Mouse (Mus musculus) layer of hippocampus, postnatal 14 days (tissue): ENCODE results near the gene N4bp1. TPM values are rescaled to one million over a fixed set of nuclear protein-coding genes. Genes with fewer than 3 reads are reported as not detected.

Source experiments
- DNase-seq, 2 experiments: peaks; one replicate each; pipeline ENCODE4 v3.0.0; 2021 to 2022; ENCODE audit warnings: low spot score in 2 of 2, mixed read lengths in 1 of 2
- total RNA-seq, 2 experiments: library from RNA; stranded (reverse); gene quantifications; 2 replicates each; pipeline ENCODE4 v1.2.3; 2021

Gene N4bp1
- total RNA-seq, 2 experiments from 2014 or later = 24.8 to 27.5 TPM

DNA sequence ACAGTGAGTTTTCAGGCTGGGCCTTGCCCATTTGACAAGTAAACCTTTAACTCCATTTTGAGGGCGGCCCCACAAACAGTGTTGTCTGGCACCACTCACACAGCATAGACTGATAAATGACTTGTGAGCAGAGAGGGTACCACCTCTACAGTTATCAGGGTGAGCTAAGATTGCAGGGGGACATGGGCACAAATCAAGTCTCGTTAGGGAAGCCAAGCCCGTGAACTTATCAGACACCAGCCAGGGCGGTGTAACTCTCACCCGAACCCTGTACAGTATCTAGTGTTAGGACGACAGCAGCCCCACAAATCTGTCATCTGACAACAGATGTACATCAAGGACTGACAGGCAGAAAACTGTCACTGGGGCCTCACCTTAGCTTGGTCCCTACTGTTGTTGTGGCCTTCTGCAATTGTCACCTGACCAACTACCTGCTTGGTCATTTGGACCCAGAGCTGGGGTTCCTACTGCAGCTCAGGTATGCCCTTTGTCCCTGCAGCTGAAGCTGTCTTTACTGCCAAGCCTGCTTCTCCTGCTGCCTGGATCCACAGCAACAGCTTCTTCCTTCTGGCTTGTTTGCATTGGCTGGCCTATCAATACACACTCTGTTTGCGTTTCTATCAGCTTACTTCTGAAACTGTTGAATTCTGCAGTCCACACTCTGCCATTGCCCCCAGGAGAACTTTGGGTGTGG, 12.8 kb upstream of the N4bp1 start:
- no peak for DNase-seq

DNA sequence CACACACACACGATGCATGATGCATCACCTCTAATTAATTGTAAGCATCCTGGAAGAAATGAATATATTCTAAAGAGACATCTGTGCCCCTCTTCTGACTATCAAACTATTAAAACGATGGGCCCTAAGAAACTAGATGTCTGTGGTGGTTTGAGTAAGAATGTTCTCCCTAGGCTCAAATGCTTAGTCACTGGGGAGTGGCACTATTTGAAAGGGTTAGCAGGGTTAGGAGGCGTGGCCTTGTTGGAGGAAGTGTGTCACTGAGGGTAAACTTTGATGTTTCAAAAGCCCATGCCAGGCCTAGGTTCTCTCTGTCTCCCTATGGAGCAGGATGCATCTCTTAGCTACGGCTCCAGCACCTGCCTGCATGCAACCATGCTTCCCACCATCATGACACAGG, 10.3 kb upstream of the N4bp1 start:
- DNase-seq = no peak

DNA sequence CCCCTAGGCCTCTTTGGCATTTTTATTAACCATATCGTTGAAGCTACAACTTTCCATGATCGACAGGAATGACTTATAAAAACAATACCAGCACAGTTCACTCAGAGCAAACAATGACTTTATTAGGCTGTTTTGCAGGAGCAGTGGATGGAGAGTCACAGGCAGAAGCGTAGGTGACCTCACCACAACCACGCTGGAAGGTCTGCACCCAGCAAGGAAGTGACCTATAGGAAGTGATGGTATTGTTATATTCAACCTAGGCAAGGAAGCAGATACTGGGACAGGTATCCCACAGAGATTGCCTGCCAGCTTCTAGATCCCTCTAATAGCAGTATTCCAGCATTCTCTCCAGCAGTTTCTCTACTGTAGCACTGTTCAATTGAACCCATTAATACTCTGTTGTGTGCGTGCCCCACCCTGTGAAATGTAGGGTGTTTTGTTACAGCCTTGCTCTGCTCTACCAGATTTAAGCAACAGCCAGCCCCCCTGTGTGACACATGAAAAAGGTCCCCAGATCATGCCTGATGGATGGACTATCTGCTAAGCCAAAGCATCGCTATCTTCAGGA, 9.2 kb upstream of the N4bp1 start:
- DNase-seq = no peak

DNA sequence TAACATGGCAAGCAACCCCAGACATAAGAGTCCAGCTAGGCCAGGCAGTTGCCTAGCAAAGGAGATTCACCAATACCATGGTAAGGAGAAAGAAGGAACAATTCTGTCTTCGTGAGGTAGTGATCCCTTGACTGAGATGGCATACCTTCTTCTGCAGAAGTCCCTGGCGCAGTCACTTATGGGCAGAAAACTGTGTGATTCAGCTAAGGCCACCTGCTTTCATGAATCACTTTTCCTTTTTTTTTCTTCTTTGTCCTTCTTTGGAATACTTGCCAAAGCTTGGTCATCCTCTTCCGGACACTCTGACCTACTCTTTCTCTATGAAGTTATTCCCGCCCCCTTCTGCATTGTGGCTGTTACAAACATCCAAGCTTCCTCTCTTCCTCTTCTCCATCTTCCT, 8.5 kb upstream of the N4bp1 start:
- DNase-seq = no peak

DNA sequence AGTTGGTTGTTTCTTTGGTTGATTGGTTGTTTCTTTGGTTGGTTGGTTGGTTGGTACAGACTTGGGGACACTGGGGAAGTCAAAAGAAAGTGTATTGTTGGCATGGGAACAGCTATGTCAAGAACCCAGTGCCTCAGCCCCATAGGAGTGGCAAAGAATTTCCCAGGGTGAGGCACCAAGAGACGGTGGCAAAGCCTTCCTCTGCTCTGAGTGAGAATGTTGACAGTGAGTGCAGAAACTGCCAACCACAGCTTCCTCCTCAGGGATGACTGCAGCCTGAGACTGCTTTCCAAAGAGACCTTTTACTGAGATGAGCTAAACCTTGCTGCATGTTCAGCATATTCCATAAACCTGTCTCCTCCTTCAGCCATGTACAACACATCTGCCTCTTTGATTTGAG, 6.5 kb upstream of the N4bp1 start:
- no peak for DNase-seq

DNA sequence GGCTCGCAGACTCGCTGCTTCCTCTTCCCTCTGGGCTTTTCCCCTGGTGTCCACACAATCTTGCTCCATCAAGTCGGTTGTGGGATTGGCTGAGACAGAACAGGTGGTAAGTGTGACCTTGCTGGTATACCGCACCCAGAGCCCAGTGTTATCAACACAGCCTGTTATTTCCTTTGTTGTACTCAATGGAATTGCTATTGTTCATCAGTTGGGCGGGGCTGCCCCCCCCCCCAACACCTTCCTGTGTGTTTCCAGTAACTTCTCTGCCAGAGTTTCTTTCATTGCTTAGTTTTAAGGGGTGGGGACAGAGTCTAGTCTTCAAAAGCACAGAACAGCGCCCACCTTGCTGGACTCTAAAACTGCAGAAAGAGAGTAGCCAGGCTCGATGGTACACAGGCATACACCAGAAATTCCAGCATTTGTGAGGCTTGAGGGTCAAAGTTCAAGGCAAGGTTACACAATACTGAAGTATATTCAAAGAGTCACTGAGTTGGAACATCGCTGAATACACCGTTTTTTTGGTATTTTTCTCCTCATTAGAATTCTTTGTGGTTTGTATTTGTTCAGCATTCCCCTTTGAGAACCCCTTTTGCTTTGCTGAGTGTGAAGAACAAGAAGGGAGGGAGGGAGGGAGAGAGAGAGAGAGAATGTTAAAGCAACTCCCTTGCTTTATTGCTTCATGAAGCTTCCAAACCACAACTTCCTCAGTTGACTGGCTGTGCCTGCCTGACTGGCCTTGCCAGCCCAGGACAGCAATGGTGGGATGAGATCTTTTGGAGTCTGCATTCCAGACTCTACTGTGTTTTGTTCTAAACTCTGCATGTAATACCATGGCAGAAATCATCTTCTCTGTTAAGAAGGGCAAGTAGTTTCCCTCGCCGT, 3.2 kb upstream of the N4bp1 start:
- no peak for DNase-seq

DNA sequence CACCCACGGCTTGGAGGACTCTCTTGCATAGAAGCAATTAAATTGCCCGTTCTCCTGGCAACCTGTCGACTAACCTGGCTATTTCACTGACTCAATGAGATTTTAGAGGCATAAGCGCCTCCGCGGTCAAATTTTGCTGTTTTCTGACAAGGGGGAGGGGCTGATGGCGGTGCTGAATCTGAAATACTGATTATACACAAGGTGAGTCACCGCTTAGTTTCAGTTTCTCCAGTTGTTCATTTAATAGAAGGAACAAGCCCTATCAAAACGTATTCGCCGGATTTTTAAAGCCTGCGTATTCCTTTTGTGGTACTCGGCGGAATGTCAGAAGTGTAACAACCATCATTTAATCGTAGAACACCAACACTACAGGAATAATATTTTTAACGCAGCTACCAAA, 991 bp downstream of the N4bp1 start:
- no peak for DNase-seq

DNA sequence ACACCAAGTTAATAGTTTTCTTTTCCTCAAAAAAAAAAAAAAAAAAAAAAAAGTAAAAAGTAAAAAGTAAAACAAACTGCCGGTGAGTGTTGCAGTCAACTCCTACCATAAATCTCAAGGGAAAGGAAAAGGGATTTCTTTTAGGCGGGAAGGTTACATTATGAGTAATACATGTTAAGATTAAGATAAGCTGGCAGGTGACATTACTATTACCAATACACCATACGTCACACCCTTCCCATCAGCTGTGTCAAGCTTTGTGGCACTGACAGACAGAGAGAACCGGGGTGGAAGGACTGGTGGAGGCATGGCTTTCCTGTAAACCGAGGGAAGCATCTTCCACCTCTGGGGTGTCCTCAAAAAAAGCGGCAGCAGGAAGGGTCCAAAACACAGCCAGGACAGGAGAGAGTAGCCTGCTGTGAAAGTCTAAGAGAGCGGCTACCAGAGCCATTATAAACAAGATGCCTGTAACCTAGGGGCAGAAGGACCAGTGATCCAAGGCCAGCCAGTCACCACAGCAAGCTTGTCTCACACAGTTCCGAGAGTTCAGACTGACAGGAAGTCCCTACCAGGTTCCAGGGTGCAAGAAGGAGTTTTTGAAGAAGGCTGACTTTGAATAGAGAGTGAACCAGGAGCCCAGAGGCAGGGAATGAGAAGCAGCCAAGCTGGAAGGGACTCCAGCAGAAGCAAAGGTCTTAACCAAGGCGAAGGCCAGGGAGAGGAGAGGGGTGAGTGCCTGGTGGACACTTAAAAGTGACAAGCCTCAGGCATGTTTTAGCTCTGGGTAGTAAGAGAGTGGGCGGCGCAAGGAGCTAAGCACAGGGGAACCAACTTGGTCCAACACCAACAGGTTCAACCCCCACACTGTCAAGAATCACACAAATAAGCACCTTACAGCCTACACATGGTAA, 2.2 kb downstream of the N4bp1 start:
- no peak for DNase-seq

DNA sequence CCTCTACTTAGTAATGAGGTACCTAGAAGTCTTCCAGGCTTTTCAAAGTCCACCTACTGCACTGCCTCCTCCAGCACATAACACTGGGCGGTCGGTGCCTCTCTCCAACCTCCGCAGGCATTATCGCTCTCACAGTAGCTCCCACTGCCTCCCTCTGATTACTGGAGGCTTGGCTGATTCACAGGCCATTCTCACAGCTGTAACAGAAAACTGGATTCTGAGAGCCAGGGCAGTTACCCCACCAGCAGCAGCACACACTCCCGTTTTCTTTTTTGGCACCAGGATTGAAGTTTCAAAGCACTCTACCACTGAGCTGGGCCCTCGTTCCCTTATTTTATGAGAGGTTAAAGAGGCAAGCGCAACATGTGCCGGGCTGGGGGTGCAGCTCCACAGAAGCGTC, 3.1 kb downstream of the N4bp1 start:
- no peak for DNase-seq

DNA sequence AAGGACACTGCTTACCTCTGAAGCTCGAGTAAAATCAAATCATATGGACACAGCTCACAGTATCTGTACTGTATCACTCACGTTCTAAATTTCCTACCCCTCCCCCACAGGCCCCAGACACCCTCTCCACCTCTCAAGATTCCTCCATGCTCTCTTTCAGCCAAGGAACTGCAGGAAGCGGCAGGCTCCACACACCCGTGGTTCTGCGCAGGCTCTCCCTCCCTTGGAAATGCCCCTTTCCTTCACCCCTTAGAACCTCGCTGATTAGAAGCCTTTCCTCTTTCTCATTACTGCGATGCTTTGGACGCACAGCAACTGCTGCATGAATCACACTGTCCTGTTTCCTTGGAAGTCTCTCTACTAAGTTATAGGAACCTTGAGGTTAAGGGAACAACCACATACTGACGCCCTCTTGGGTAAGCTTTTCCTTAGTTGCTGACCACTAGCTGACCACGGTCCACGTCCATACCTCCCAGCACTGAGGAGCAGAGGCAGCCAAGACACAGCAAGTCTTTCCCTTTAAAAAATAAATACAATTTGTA, 3.9 kb downstream of the N4bp1 start:
- no peak for DNase-seq

DNA sequence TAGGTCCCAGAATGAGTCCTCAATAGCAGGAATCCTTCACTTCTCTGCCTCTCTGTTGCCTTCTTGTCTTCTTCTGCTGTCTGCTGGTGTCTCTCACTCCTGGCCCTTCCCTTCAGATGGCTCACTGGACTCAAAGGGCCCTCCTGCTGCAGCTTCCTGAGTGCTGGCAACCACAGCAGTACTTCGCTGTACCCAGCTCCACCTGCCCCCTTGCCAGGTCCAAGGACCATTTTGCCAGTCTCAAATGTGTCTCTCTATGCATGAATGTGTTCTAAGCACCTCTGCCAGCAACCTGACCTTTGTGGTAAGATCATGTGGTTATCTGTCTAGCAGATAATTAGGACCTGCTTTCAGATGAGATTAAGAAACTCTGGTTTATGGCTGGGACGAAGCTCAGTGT, 8.2 kb downstream of the N4bp1 start:
- DNase-seq = no peak

DNA sequence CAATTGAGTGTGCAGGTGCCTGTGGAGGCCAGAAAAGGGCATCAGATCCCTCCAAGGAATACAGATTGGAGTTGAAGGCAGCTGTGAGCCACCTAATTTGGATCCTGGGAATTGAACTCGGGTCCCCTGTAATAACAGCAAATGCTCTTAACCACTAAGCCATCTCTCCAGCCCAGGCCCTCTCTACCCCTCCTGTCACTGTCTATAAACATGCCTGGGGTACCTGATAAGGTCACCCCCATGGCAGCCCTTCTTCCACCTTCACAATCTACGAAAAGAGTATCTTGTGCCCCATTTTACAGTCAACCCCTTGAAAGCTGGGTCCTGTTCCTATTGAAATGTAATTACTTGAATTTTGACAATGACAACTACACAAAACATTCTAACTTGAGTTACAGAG, 11.0 kb downstream of the N4bp1 start:
- no peak for DNase-seq

DNA sequence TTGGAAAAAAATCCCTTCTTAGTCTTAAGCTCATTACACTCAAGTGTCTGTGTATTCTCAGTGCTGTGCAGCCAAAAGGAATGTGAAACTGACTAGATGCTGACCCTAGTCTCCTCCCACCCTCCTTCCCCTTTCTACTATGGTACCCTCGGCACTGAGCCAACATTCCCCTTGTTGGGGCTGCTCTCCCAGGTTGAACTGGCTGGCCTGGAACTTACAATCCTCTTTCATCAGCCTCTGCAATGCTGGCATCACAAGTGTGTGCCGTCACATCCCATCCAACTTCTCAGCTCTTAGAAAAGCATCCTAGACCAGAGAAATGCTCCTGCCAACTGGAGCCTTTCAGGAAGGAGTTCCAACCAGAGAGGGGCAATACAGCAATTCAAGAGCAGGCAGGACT, 11.9 kb downstream of the N4bp1 start:
- peak in 1 of 2 experiments; percentile 51 for DNase-seq

DNA sequence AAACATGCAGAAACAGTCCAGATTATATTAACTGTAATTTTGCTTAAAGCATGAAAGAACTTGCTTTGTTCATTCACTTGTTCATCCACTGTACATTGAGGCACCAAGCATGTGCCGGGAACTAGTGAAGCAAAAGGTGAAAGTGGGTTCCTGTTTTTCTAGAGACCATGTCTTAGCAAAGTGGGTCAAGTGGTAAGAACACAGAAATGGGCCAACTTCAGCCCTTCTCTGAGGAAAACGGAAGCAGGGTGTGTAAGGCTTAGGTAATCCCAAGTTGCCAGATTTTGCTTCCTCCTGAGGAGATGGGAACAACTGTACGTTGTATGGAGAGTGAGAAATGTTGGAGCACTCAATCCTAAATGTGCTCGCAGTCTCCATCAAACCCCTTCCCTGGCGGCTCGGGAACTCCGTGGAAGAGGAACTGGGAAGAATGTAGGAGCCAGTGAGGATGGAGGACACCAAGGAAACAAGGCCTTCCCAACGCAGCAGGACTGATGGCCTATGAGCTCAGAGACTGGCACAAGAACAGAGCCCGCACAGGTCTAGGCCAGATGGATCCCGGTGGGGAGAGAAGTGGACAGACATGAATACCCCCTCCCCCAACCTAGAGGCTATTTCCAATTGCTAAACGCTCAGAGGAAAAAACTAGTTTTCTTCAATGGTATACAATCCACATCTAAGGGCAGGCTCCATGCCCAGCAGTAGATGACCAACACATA, 12.8 kb downstream of the N4bp1 start:
- DNase-seq = no peak

DNA sequence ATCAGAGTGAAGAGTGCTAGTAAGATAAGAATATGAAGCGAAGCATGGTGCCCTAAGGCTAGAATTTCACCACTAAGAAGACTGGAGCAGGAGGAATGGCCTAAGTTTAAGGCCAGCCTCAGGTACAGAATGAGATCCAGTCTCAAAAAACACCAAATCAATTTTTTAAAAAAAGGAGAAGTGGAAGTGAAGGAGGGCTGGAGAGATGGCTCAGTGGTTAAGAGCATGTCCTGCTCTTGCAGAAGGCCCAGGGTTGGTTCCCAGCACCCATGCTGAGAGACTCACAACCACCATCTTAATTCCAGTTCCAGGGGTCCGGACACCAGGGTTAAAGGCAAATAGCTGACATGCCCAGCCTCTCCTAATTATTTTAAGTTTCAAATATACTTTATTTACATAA, 13.6 kb downstream of the N4bp1 start:
- no peak for DNase-seq

DNA sequence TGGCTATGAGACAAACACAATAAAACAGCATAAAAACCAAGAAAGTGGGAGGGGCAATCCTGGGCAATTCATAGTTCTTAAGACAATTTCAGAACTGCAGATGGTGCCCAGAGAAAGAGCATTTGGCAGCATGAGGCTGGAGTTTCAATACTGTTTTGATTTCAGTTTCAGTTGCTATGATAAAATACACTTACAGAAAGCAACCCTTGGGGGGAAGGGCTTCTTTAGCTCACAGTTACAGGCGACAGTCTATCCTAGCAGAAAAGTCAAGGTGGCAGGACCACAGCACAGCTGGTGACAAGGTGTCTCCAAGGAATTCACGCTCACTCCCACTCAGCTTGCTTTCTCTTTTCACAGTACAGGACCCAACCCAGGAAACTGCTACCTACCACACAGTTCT, 14.3 kb downstream of the N4bp1 start:
- DNase-seq = no peak

DNA sequence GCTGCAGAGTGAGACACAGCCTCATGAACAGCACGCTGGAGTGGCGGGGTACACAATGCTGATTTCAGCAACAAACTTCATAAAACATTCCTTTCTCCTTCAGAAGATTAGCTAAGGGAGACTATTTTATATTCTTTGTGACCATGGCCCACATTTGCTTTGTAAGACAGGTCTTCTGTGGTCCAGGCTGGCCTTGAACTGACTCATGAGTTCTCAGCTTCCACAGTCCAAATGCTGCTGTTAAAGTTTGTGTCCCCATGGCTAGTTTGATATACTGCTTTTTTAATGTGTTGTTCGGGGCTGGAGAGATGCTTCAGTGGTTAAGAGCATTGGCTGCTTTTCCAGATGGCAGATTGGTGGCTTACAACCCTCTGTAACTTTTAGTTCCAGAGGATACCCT, 17.0 kb downstream of the N4bp1 start:
- DNase-seq = no peak

DNA sequence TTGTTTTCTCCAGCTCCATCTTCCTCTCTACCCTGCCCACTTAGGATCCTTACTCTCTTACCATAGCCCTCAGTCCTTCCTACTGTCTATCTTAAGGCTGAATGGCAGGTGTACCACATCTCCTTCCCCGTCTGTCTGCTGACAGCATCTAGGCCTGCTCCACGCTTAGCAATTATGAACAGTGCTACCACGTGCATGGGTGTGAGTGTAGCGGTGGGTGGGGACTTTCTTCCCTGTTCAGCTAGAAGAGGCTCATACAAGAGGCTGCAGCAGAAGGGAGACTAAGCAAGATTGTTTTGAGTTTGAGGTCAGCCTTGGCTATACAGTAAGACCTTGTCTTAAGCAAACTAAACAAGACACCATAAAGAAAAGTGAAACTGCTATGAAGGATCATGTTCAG, 20.3 kb downstream of the N4bp1 start:
- no peak for DNase-seq

DNA sequence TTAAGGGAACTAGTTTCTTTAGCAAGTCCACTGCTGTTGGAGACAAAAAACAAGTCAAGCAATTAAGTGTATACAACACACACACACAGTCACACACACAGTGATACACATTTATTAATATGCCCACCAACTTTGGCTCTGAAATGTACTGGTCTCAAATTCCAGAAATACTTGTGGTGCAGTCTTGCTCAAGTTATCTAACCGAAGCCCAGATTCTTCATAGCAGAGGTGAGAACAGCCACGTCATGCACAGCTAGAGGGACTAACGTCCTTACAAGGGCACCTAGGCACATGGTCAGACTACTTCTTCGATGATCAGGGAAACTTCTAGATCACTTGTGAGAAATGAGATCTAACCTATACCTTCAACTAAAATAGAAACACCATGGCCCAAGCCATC, 22.2 kb downstream of the N4bp1 start:
- no peak for DNase-seq

DNA sequence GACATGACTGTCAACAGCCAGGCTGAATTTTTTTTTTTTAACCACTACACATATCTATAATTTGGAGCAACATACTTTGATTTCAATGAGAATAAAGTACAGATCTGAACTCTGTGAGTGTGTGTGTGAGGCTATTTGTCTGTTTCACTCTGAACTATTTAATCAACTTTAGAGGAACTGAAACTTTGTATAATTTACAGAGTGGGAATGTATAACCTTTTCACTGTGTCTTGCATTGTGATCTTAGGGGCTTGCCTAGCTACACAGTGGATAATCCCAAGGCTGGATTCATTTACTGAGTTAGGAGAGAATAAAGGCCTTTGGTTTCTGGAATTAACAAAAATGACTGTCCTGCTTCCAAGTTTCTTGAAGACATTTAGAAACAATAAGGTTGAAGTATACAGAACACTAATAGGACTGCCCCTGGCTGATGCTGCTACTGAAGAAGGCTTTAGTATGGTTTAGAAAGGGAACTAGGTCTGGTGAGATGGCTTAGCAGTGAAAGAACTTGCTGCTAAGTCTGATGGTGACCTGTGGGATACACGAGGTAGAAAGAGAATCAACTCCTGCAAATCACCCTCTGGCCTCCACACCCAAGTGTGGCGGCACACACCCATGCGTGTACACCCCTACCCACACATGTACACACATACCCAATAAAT, 22.8 kb downstream of the N4bp1 start:
- DNase-seq = no peak
